Mouse (Mus musculus): ENCODE data around the gene Hpdl.

DNA sequence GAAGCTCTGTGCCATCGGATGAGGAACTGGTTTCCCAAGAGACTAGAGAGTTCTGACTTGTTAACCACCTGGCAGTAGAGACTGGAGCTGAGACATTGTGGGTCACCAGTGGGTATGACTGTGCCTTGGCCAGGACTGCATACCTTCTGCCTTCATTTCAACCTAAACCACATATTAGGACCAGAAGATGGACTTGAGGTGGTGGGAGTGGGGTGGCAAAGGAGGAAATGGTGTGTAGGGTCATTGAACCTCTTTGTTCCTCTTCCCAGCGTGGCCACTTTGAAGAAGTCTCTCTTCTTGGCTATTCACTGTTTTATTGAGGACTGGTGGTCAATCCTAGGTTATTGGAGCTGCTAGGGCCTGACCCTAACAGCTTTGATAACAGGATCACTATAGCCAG, 40.1 kb downstream of the Hpdl start:
- no peak for TF ChIP-seq GATA1 (IDR thresholded peaks at IDR 0.05; ENCODE audit: borderline replicate concordance, low read length)
- TF ChIP-seq CTCF (IDR thresholded peaks at IDR 0.05; ENCODE audit: low read depth, low read length): no peak

All from G1E (cell line).